Mouse (Mus musculus) retina, postnatal 7 days (tissue): Measurements from ENCODE around the gene A730049H05Rik.

Source experiments
- DNase-seq: peaks from one replicate; pipeline ENCODE4 v3.0.0-alpha.2; 2012; ENCODE audit warnings: low read depth, low spot score

A730049H05Rik gene

DNA sequence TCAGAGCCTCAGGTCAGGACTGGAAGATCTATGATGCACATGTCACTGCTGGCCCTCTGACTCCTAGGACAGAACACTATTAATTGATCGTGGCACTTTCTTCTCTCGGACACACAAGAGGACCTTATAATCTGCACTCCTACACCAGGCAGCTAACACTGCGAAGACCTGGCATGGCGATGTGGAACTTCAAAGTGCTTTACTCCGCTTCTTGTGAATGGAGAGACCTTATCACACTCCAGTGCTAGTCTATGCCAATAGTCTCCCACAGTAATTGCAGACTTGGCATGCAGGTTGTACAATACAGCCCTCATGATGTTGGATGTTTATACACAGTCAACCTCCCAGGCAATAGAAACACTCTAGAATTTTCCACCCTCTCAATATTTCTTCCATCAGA lies 62.5 kb downstream of the A730049H05Rik start:
- no peak for DNase-seq

GRCm38 (mm10) chr6:92879700-92880265 lies 63.5 kb downstream of the A730049H05Rik start:
- DNase-seq: no peak

GRCm38 (mm10) chr6:92882446-92882845 lies 66.2 kb downstream of the A730049H05Rik start:
- no peak for DNase-seq

DNA sequence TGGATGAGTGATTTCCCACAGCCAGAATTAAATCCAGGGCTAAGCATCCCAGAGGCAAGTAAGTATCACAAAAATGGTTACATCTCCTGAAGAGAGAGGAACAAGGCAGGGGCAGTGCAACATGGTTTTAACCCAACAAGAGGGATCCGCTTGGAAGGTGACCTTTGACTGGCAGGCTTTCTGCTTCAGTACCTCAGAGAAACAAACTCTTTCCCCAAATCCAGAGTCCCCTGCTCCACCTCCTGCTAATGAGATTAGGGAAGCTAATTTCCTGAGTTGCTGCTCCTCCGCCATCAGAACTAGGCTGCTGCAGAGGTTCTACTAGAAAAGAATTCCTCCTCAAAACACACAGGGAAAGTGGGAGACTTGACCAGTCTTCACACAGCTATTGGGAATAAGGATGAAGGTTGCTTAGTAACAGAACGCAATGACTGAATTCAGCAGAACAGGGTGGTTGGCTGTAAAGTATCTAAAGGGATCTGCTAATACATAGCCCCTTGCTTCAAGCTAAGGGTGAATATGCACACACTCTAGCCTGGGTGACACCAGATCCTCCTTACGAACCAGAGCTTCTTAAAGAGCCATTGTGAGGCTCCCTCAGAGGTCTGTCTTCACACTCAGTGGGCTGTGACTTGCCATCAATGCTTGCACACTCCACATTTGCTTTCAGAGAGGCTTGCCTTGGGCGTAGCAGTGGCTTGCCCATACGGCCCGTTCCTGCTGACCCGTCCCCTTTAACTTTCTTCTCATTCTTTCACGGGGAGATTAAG lies 67.0 kb downstream of the A730049H05Rik start:
- no peak for DNase-seq

DNA sequence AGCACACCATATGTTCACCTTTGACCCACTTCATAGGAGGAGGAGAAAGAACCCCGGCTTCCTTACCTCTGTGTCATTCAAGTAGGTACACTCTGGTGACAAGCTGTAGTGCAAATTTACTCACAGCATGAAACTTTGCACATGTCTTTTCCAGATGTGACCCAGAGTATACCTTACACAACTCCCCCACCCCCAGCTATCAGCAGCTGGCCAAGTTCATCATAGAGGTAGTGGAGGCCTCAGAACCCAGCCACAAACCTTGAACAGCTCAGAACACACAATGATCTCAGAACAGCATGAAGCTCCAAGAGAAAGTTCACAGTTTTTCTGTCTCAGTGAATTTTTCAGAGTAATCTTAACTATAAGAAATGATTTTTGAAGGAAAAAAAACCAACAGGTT lies 75.3 kb downstream of the A730049H05Rik start:
- no peak for DNase-seq
